Mouse (Mus musculus) heart, postnatal 0 days (tissue): ENCODE data around the gene 9330161L09Rik.

Experiments used
- CTCF ChIP-seq: IDR thresholded peaks from 2 replicates; pipeline ENCODE4 v1.5.1; 2016; ENCODE audit warnings: antibody characterized with exemption, control low read depth, low read depth
- EP300 ChIP-seq: IDR thresholded peaks from 2 replicates; pipeline ENCODE4 v1.6.1; 2016; ENCODE audit warnings: antibody characterized with exemption, low read depth

DNA sequence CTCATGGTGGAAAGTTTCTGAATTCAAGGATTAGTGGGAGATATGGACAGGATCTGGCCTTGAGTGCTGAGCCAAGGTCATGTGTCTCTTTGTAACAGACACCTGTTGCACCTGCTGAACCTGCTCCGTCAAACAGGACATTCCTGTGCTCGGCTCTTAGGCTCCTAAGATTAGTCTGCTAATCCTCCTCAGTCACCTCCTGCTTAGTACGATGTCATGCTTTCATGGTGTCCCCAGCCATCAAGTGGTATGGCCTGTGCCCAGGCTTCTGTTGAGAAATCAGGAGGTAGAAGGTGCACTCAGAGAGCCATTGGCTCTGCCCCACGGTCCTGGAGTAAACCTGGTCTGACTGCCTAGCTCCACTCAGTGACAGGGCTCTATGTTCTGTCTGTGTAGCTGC, 36.8 kb downstream of the 9330161L09Rik start:
- TF ChIP-seq CTCF: no peak
- no peak for TF ChIP-seq EP300
